Mouse (Mus musculus): ENCODE data around the gene P2ry12. TPM values are rescaled to one million over a fixed set of nuclear protein-coding genes. Genes with fewer than 3 reads are reported as not detected.

Gene P2ry12
- polyA plus RNA-seq, 1 experiment = 1.1 TPM

- no peaks in the 10 kb centered on the region for H3K4me1 ChIP-seq (ENCODE audit: control insufficient read depth, insufficient read depth, insufficient read length, low read length)
- no peak for TF ChIP-seq CTCF (IDR thresholded peaks at IDR 0.05; ENCODE audit: extremely low read depth, insufficient read length, insufficient replicate concordance, low read depth, low read length)
- no peak for TF ChIP-seq POLR2A (IDR thresholded peaks at IDR 0.05; ENCODE audit: low read depth, low read length)
- WGBS = 75% methylated on average over 4 of the region's 4 CpGs
- H3K4me3 ChIP-seq (ENCODE audit: low read depth, low read length) = no peak overlapping the region
- no peaks in the 10 kb centered on the region for H3K36me3 ChIP-seq (ENCODE audit: control insufficient read depth, insufficient read depth, low read length)
- no peaks in the 10 kb centered on the region for H3K27me3 ChIP-seq (ENCODE audit: control insufficient read depth, insufficient read depth, low read length)
- H3K27ac ChIP-seq (ENCODE audit: insufficient read depth, low read depth, low read length) = no peak overlapping the region
These were observed 93.5 kb downstream of the P2ry12 start for GRCm38 (mm10) chr3:59169215-59169614.

- no peak overlapping the region for H3K4me3 ChIP-seq (ENCODE audit: low read depth, low read length)
- H3K27me3 ChIP-seq (ENCODE audit: control insufficient read depth, insufficient read depth, low read length) = no peaks in the 10 kb centered on the region
- H3K27ac ChIP-seq (ENCODE audit: insufficient read depth, low read depth, low read length) = no peak overlapping the region
- H3K4me1 ChIP-seq (ENCODE audit: control insufficient read depth, insufficient read depth, insufficient read length, low read length) = no peaks in the 10 kb centered on the region
- 80% methylated on average over 6 of the region's 6 CpGs for WGBS
- TF ChIP-seq POLR2A (IDR thresholded peaks at IDR 0.05; ENCODE audit: low read depth, low read length) (no peak), CTCF (IDR thresholded peaks at IDR 0.05; ENCODE audit: extremely low read depth, insufficient read length, insufficient replicate concordance, low read depth, low read length) (no peak)
- H3K36me3 ChIP-seq (ENCODE audit: control insufficient read depth, insufficient read depth, low read length) = no peaks in the 10 kb centered on the region
These were observed 94.2 kb downstream of the P2ry12 start for GRCm38 (mm10) chr3:59168476-59168875.

GRCm38 (mm10) chr3:59167417-59168054, 95.1 kb downstream of the P2ry12 start:
- H3K36me3 ChIP-seq (ENCODE audit: control insufficient read depth, insufficient read depth, low read length) = no peaks in the 10 kb centered on the region
- no peaks in the 10 kb centered on the region for H3K27me3 ChIP-seq (ENCODE audit: control insufficient read depth, insufficient read depth, low read length)
- no peak overlapping the region for H3K27ac ChIP-seq (ENCODE audit: insufficient read depth, low read depth, low read length)
- no peak overlapping the region for H3K4me3 ChIP-seq (ENCODE audit: low read depth, low read length)
- no peak for TF ChIP-seq CTCF (IDR thresholded peaks at IDR 0.05; ENCODE audit: extremely low read depth, insufficient read length, insufficient replicate concordance, low read depth, low read length)
- no peak for TF ChIP-seq POLR2A (IDR thresholded peaks at IDR 0.05; ENCODE audit: low read depth, low read length)
- 77% methylated on average over 2 of the region's 2 CpGs for WGBS
- H3K4me1 ChIP-seq (ENCODE audit: control insufficient read depth, insufficient read depth, insufficient read length, low read length) = no peaks in the 10 kb centered on the region

Other genes with a start within 250 kb of the P2ry12 start
- 0.32 and 0.49 TPM in 2 replicates for gene Gpr171, start 161.1 kb downstream of the P2ry12 start, polyA plus RNA-seq (2012; rRNA removed)
- 3.4 TPM in 2 replicates for gene P2ry14, start 109.3 kb downstream of the P2ry12 start, polyA plus RNA-seq (2012; rRNA removed)
- not detected in 2 replicates for gene Gpr87, start 67.8 kb downstream of the P2ry12 start, polyA plus RNA-seq (2012; rRNA removed)
- gene P2ry13, start 52.0 kb downstream of the P2ry12 start, polyA plus RNA-seq (2012; rRNA removed) = 0.50 and 0.74 TPM in 2 replicates
- gene Igsf10, start 81.5 kb upstream of the P2ry12 start, polyA plus RNA-seq (2012; rRNA removed) = 0.22 and 1.0 TPM in 2 replicates

All from small intestine, adult 2 months (tissue).